Mouse (Mus musculus) CD4-positive helper T cell, adult 2 months (primary cell): Measurements from ENCODE around the gene Ifnar1.

Experiments
- DNase-seq: peaks from one replicate; pipeline ENCODE4 v3.0.0-alpha.2; 2012; ENCODE audit warnings: low read depth, missing footprints, low spot score

Ifnar1 gene

GRCm38 (mm10) chr16:91538513-91538912 is 53.5 kb downstream of the Ifnar1 start:
- DNase-seq, result peak; percentile 63

- peak; percentile 52 for DNase-seq
Observed at GRCm38 (mm10) chr16:91541573-91542081, 56.6 kb downstream of the Ifnar1 start.

- no peak for DNase-seq
Observed at GRCm38 (mm10) chr16:91543619-91544018, 58.6 kb downstream of the Ifnar1 start.

GRCm38 (mm10) chr16:91545597-91546281 is 60.7 kb downstream of the Ifnar1 start:
- DNase-seq, result peak; percentile 81

- peak; percentile 56 for DNase-seq
Observed at GRCm38 (mm10) chr16:91546391-91546835, 61.4 kb downstream of the Ifnar1 start.

DNA sequence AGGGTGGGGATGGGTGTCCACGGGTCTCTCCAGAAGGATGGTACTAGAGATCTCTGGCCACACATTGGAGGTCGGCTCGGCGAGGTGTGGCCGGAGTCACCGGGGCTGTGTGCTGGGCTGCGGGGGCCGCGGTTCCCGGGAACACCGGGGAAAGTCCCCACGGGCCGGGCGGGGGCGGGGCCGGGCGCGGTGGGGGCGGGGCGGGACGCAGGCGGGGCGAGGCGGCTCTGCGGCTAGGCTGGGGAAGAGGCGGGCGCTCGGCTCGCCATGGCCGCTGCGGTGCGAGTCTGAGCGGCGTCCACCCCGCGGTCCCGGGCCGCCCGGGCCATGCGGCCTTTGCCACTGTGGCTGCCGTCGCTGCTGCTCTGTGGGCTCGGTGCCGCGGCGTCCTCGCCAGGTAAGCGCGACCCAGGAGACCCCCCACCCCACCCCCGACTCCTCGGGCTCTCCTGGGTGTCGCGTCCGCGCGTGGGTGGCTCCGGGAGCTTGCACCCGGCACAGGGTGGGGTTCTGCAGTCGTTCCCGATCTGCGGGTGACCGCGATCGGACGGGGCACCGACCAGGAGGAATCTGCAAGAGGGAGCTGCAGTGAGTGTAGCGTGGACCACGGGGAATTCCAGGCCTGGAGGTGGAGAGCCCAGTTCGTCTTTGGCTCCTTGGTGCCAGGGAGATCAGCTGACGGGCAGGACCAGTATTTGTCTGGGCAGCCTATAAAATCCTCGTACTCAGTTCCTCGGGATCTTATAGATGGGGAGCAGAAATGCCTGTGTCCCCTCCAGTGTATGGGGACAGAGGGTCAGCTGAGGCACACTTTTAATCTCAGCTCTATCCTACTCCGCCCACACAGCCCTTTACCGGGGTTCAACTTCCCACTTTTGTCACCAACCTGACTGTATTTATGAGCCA is 62.1 kb downstream of the Ifnar1 start, which contains the start of gene Ifngr2:
Ifngr2 (plus strand) TSS at position 237 of the 906 bp plus-strand sequence.
- peak; percentile 64 for DNase-seq

DNA sequence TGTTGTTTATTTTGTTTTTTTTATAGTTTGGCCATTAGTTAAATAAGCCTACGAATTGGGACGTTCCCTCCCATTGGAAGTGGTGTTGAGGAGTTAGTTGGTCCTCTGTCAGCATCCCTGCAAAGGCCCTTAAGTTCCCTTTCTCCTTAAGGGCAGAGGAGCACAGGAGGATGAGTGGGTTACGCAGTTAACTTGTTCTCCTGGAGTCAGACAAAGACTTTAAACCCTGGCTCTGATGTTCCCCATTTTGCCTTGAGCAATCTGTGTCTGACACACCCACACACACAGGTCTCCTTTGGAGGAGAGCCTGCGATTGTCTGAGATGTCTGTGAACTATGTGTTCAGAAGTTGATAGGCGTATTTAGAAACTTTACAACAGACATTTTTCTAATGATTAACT is 62.9 kb downstream of the Ifnar1 start:
- peak; percentile 38 for DNase-seq

DNA sequence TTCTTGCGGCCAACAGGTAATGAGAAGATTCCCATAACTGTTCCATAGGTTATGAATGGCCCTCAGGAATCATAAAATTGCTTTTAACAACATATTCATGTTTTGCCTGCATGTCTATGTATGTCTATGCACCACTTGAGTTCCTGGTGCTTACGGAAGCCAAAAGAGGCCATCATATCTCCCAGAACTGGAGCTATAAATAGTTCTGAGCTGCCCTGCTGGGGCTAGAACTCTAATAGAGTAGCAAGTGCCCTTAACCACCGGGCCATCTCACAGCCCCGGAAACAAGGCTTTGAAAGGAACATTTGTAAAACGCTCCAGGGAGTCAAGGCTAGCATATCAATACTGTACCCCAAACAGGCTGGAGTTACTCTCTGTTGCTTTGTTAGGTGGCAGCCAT is 63.5 kb downstream of the Ifnar1 start:
- no peak for DNase-seq

DNA sequence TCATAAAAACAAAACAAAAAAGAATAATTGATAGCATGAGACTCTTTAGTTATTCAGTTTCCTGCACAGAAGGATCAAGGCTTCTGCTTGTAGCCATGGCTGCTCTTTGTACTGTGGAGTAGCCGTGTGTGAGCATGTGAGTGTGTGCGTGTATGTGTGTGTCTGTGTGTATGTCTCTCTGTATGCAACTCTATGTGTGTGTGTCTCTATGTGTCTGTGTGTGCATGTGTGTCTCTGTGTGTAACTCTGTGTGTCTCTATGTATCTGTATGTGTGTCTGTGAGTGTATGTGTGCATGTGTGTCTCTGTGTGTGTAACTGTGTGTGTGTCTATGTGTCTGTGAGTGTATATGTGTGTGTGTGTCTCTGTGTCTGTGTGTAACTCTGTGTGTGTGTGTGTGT is 64.0 kb downstream of the Ifnar1 start:
- peak; percentile 55 for DNase-seq

- peak; percentile 29 for DNase-seq
Observed at GRCm38 (mm10) chr16:91549616-91550015, 64.6 kb downstream of the Ifnar1 start.

DNA sequence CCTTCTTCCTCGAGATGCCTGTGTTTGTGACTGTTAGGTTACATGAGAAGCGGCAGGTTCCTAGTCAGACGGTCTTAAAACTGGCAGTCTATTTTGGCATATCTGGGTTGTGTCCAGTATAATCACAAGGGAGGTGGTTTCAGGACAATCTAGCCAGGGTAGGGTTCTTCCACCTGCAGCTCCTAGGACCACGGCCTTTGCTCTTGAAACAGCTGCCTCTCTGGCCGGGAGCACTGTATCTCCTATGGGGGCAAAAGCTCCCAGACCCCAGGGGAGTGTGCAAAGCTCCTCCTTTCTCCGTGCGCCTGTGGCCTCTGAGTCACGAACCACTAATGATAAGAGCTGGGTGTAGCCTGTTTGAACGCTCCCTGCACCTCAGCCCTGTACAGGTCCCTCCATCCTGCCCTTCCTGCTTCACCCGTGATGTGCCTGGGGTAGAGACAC is 66.1 kb downstream of the Ifnar1 start:
- DNase-seq, result peak; percentile 45

GRCm38 (mm10) chr16:91552072-91552471 is 67.0 kb downstream of the Ifnar1 start:
- DNase-seq, result no peak

GRCm38 (mm10) chr16:91553625-91554024 is 68.6 kb downstream of the Ifnar1 start:
- peak; percentile 69 for DNase-seq

DNA sequence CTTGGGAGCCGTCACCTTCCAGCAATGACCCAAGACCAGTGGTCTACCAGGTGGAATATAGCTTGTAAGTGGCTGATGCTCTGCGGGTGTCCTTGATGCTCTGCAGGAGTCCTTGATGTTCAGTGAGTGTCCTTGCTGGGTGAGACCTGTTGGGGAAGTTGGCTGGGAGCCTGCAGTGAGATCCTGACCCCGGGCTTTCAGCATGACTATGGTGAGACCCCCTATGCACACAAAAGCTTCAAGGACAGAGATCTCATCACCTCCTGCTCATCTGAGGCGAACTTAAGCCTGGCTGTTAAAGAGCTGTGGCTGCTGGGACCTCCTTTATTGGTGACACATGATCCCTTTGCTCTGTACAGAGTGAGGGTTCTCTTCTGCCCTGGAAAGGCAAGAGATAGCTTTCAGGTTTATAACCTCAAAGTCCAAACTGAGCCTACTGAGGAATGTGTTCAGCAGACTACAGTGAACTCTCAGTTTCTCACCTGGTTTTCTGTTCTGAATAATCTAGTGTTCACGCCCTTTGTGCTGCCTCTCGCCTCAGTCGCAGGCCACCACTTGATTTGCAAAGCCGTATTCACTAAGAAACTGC is 70.1 kb downstream of the Ifnar1 start:
- no peak for DNase-seq

- no peak for DNase-seq
Observed at GRCm38 (mm10) chr16:91556659-91557058, 71.6 kb downstream of the Ifnar1 start.
